Mouse (Mus musculus): ENCODE measurements around the gene Gm3115.
"Not testable (repeated sequence)": the region's sequence is repeated elsewhere in the genome, so short reads cannot be mapped to it uniquely, and the experiment has no call there.

Gene Gm3115

DNA sequence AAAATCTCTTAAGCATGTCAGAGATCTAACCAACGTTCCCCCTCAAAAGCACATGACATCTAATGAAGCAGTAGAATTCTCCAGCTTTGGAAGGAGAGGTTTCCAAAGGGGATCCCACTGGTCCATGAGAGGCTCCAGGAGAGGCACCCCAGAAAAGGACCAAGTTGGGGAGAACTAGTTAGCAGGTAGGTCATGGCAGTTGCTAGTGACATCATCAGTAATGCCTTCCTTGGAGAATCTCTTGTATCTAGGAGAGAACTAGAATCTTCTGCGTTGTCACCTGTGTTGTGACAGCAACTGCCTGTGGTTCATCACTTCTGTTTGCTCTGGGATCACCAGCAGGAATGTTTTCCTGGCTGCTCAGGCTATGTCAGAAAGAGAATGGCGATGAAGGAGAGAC, at the start of gene Gm3115:
Gene Gm3115 (plus strand): TSS at position 301 of the 400 bp plus-strand sequence.
- DNase-seq (ENCODE audit: low read depth, low spot score) = not testable (repeated sequence)

GRCm38 (mm10) chr14:4110426-4110825, 26.5 kb downstream of the Gm3115 start, which contains the start of gene Gm8108:
Gene Gm8108 (plus strand): TSS chr14:4110526.
- DNase-seq (ENCODE audit: low read depth, low spot score) = not testable (repeated sequence)

DNA sequence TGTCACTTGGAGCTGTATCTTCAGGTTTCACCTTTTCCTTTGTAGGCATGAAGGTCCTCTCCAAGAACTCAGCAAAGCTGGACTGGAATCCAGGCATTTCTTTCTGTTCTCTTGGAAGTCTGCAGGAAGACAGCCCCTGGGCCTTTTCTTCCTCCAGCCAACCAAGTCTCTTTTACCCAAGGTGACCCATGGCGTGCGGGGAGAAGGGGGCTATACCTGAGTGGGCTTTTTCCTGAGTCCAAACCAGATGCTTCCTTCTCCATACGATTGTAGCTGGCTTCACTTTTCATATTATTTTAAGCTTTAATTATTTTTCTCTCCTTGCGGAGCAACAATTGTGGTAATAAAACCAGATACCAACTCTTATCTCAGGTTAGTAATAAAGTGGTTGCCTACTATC, 57.7 kb downstream of the Gm3115 start:
- DNase-seq (ENCODE audit: low read depth, low spot score) = not testable (repeated sequence)
